Mouse (Mus musculus) intestine, postnatal 0 days (tissue): ENCODE data around the gene Cnfn. TPM values are rescaled to one million over a fixed set of nuclear protein-coding genes. Genes with fewer than 3 reads are reported as not detected.

Source experiments
- ATAC-seq: fragments of 200-750 bp; cut with Nextera tagmentation; 2 replicates; pipeline ENCODE4 v1.8.0; 2017; ENCODE audit warnings: mild to moderate bottlenecking, moderate TSS enrichment, moderate library complexity
- H3K27ac ChIP-seq: fragments of 300-500 bp; sonication (generic); 2 replicates; pipeline ENCODE4 v1.5.1; 2014; ENCODE audit warnings: mild to moderate bottlenecking, low read depth, low read length, moderate library complexity
- H3K27me3 ChIP-seq: fragments of 300-500 bp; sonication (generic); replicated peaks from 2 replicates; pipeline ENCODE4 v1.6.1; 2014; ENCODE audit warnings: low read length, mixed read lengths; ENCODE audit not compliant: control insufficient read depth, insufficient read depth
- H3K36me3 ChIP-seq: fragments of 300-500 bp; sonication (generic); 2 replicates; pipeline ENCODE4 v1.6.1; 2014; ENCODE audit warnings: mild to moderate bottlenecking, moderate library complexity; ENCODE audit not compliant: control insufficient read depth, insufficient read depth
- H3K4me1 ChIP-seq: fragments of 300-500 bp; sonication (generic); replicated peaks from 2 replicates; pipeline ENCODE4 v1.6.1; 2014; ENCODE audit warnings: antibody characterized with exemption, low read length, mixed read lengths; ENCODE audit not compliant: control insufficient read depth, insufficient read depth
- H3K4me2 ChIP-seq: fragments of 300-500 bp; sonication (generic); replicated peaks from 2 replicates; pipeline ENCODE4 v1.6.1; 2014; ENCODE audit warnings: low read depth, mild to moderate bottlenecking, moderate library complexity
- H3K4me3 ChIP-seq: fragments of 300-500 bp; sonication (generic); 2 replicates; pipeline ENCODE4 v1.5.1; 2014; ENCODE audit warnings: low read depth, low read length
- H3K9ac ChIP-seq: fragments of 300-500 bp; sonication (generic); 2 replicates; pipeline ENCODE4 v1.6.1; 2014; ENCODE audit warnings: mild to moderate bottlenecking, low read depth, low read length
- H3K9me3 ChIP-seq: fragments of 300-500 bp; sonication (generic); 2 replicates; pipeline ENCODE4 v1.6.1; 2016; ENCODE audit warnings: mixed run types; ENCODE audit not compliant: control insufficient read depth
- CTCF ChIP-seq: sonication (generic); IDR thresholded peaks from 2 replicates; pipeline ENCODE4 v1.5.1; 2016; ENCODE audit warnings: low read depth, mild to moderate bottlenecking, control low read depth, antibody characterized with exemption, moderate library complexity
- WGBS: fragments of 180-500 bp; shearing (Covaris S2); extraction: QIAGEN DNeasy Blood & Tissue Kit; methylation state at CpG from one replicate; pipeline ENCODE4 v1.1.7; 2014; 5-methylcytosine and 5-hydroxymethylcytosine counted together
- polyA plus RNA-seq: library from polyadenylated mRNA; unstranded; fragments of >200 nt; fragmentation: Nextera tagmentation; extraction: Ambion mirVana; gene quantifications from 2 replicates; pipeline ENCODE4 v1.2.1, GENCODE M21; 2015

Gene Cnfn
- polyA plus RNA-seq, 1 experiment from 2014 or later, result 0.33 TPM

DNA sequence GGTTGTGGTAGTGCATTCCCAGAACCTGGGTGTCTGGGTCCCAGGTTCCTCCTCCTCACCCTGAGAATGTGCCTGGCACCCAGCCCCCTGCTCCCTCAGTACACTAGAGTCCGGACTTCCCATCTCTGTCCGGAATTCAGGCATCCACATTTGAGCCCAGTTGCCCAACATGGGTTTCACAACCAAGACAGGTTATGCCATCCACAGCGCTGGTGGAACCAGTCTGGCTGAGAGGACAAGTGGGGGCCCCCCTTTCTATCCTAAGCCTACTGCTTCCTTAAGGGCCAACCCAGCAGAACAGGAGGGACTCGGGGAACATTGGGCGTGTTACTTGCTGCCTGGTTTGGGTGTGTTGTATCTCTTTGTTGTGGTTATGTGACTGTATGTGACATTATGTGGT is 2.9 kb upstream of the Cnfn start:
- Histone ChIP-seq H3K27ac (no peak overlapping the region), H3K27me3 (peaks cover 25% of the 10 kb centered on the region), H3K4me1 (no peaks in the 10 kb centered on the region), H3K9ac (no peak overlapping the region), H3K4me2 (no peak overlapping the region), H3K9me3 (no peaks in the 10 kb centered on the region), H3K36me3 (no peaks in the 10 kb centered on the region), H3K4me3 (no peak overlapping the region)
- WGBS, result 63% methylated on average over 5 of the region's 5 CpGs
- no peak for TF ChIP-seq CTCF
- ATAC-seq, result no peak

DNA sequence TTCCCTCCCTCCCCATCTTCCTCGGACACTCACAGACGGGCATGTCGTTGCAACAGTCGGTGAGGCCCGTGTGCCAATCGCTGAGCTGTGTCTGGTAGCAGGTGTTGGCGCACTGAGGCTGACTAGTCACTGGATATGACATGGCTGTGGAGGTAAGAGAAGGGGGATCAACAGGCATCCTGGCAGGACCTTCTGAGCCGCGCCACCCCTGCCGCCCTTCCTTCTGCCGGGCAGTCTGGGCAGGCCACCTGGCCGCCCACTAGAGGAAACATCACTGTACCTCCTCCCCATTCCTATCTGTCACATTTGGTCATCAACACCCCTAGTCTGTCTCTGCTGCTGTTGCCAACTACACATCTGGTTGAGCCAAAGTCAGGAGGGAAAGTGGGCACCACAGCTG is 1.2 kb downstream of the Cnfn start:
- TF ChIP-seq CTCF, result no peak

DNA sequence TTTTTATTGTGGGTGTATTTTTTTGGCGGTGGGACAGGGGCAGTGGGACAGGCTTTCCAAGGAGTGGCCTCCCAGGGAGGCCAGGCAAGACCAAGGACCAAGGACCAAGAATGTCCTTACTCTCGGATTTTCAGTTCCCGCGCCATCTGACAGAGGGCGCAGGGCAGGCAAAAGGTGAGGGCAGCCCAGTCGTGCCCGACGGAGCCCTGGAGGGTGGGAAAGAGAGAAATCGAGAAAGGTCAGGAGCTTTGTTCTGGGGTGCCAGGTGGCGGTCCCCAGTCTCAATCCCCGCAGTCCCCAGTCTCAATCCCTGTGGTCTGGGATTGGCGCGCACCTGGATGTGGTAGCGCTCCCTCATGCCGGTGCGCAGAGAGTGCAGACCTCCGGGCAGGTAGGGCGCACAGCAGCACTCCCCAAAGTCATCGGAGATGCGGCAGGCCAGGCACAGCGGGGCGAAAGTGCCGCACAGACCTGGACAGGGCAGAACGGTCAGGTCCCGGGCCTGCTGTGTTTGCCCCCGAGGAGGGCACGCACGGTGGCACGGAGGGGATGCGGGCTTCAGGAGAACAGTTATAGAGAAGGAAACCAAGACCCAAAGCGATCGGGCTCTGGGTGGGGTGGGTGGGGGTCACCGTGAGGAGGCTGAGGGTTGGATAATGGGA is 1.8 kb downstream of the Cnfn start:
- peak; percentile 71 for TF ChIP-seq CTCF
- peak overlapping the region; percentile 18 for H3K4me3 ChIP-seq
- WGBS, result 2% methylated on average over 32 of the region's 33 CpGs
- no peaks in the 10 kb centered on the region for H3K9me3 ChIP-seq
- H3K27me3 ChIP-seq, result peaks cover 30% of the 10 kb centered on the region
- ATAC-seq, result no peak
- H3K36me3 ChIP-seq, result peaks cover 19% of the 10 kb centered on the region
- no peaks in the 10 kb centered on the region for H3K4me1 ChIP-seq
- no peak overlapping the region for H3K27ac ChIP-seq
- no peak overlapping the region for H3K9ac ChIP-seq
- peak overlapping the region; percentile 40 for H3K4me2 ChIP-seq

More for the DNA sequence above, 1.2 kb downstream of the Cnfn start:
- Histone ChIP-seq H3K9me3 (no peaks in the 10 kb centered on the region), H3K4me1 (no peaks in the 10 kb centered on the region), H3K4me2 (no peak overlapping the region; the same call in 1 of the 2 replicates), H3K4me3 (peak overlapping the region; percentile 18; the same call in 1 of the 2 replicates), H3K36me3 (peaks cover 14% of the 10 kb centered on the region), H3K9ac (no peak overlapping the region), H3K27me3 (peaks cover 30% of the 10 kb centered on the region), H3K27ac (no peak overlapping the region)
- 27% methylated on average over 12 of the region's 12 CpGs for WGBS
- no peak for ATAC-seq

DNA sequence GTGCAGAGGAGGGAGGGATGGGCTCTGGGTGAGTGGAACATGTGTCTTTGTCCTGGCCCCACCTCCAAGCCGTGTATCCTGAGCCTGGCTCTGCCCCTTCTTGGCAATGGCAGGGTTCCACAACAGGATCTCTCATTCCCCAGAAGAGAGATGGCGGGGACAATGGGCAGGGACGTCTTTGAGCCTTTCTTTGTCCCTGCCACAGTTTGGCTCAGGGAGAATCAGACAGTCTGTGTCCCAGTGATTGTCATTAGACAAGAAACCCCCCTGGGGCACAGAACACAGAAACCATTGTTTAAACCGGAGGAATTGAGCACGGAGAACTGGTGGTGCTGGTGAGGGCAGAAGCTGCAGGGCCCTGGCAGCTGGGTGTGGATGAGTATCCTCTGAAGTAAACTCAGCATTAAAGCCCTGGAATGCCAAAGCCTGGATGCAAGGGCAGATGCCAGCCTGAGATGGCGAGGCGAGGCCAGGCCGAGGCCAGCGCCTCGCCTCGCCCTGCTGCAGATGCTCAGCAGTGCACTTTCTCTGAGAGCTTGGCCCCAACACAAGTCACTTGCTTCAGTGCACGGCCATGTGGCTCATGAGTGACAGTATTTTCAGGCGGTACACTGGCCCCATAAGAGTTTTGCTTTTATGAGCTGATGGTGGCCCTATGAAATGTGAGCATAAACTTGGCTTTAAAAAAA is 3.4 kb downstream of the Cnfn start:
- H3K9me3 ChIP-seq, result no peaks in the 10 kb centered on the region
- H3K4me2 ChIP-seq, result no peak overlapping the region
- no peaks in the 10 kb centered on the region for H3K4me1 ChIP-seq
- TF ChIP-seq CTCF, result no peak
- no peak overlapping the region for H3K27ac ChIP-seq
- peaks cover 19% of the 10 kb centered on the region for H3K36me3 ChIP-seq
- no peak for ATAC-seq
- no peak overlapping the region for H3K4me3 ChIP-seq
- no peak overlapping the region for H3K9ac ChIP-seq
- H3K27me3 ChIP-seq, result peaks cover 30% of the 10 kb centered on the region
- 46% methylated on average over 13 of the region's 13 CpGs for WGBS

DNA sequence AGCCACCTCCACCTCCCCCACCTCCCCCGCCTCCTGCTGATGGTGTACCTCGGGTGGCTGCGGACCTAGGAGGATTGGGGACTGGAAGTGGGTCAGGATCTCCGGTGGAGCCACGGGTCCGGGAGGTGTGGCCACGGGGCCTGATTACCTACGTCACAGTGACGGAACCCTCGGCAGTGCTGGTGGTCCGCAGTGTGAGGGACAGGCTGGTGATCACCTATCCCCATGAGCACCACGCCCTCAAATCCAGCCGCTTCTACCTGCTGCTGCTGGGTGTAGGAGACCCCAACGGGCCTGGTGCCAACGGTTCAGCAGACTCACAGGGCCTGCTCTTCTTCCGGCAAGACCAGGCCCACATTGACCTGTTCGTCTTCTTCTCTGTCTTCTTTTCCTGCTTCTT is 5.9 kb downstream of the Cnfn start:
- peaks cover 33% of the 10 kb centered on the region for H3K36me3 ChIP-seq

DNA sequence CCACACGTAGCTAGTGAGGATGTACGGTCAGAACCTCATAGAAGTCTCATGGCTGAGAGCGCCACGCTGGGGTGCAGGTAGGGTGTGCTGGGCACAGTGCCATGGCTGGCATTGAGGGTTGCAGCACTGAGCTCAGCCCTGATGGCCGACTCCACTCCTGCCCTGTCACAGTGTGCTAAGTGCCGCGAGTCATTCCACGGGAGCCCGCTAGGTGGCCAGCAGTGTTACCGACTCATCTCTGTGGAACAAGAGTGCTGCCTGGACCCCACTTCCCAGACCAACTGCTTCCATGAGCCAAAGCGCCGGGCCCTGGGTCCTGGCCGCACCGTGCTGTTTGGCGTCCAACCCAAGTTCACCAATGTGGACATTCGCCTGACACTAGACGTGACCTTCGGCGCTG is 6.4 kb downstream of the Cnfn start:
- Histone ChIP-seq H3K36me3 (peaks cover 33% of the 10 kb centered on the region), H3K27ac (no peak overlapping the region), H3K27me3 (peaks cover 13% of the 10 kb centered on the region), H3K4me1 (no peaks in the 10 kb centered on the region), H3K4me2 (no peak overlapping the region), H3K9me3 (no peaks in the 10 kb centered on the region), H3K9ac (no peak overlapping the region), H3K4me3 (no peak overlapping the region)
- TF ChIP-seq CTCF, result peak; percentile 56
- ATAC-seq, result no peak
- 86% methylated on average over 19 of the region's 19 CpGs for WGBS

More for the DNA sequence above, 5.9 kb downstream of the Cnfn start:
- peaks cover 18% of the 10 kb centered on the region for H3K27me3 ChIP-seq
- no peaks in the 10 kb centered on the region for H3K9me3 ChIP-seq
- H3K9ac ChIP-seq, result no peak overlapping the region
- H3K4me1 ChIP-seq, result no peaks in the 10 kb centered on the region
- 93% methylated on average over 17 of the region's 17 CpGs for WGBS
- H3K4me3 ChIP-seq, result no peak overlapping the region
- no peak for ATAC-seq
- H3K27ac ChIP-seq, result no peak overlapping the region
- no peak for TF ChIP-seq CTCF
- no peak overlapping the region for H3K4me2 ChIP-seq
